Mouse (Mus musculus): Measurements from ENCODE around the gene Nek1. TPM values are rescaled to one million over a fixed set of nuclear protein-coding genes. Genes with fewer than 3 reads are reported as not detected.

Gene Nek1
- polyA plus RNA-seq, 1 experiment from 2014 or later, result 4.4 TPM

- ATAC-seq (no peak), DNase-seq (no peak)
- Histone ChIP-seq H3K4me2 (ENCODE audit: low read depth, low read length) (no peak overlapping the region), H3K4me1 (ENCODE audit: insufficient read depth) (no peaks in the 10 kb centered on the region), H3K9me3 (ENCODE audit: low read length) (no peaks in the 10 kb centered on the region), H3K36me3 (replicated peaks; ENCODE audit: insufficient read depth, low read length) (no peaks in the 10 kb centered on the region), H3K27ac (ENCODE audit: low read depth) (no peak overlapping the region), H3K9ac (replicated peaks) (no peak overlapping the region), H3K27me3 (ENCODE audit: insufficient read depth, low read length) (no peaks in the 10 kb centered on the region), H3K4me3 (ENCODE audit: low read depth, low read length) (no peak overlapping the region)
- WGBS (ENCODE audit: insufficient replicate concordance), result 58% methylated on average over 4 of the region's 4 CpGs
- TF ChIP-seq EP300 (IDR thresholded peaks at IDR 0.05; ENCODE audit: low read depth) (no peak), CTCF (IDR thresholded peaks at IDR 0.05; ENCODE audit: low read depth) (no peak)
These were observed 157.6 kb downstream of the Nek1 start for GRCm38 (mm10) chr8:61150596-61150995.

GRCm38 (mm10) chr8:61156406-61156805 is 163.4 kb downstream of the Nek1 start:
- WGBS (ENCODE audit: insufficient replicate concordance), result 43% methylated on average over 1 of the region's 1 CpGs

GRCm38 (mm10) chr8:61158540-61158939 is 165.5 kb downstream of the Nek1 start:
- H3K27me3 ChIP-seq (ENCODE audit: insufficient read depth, low read length), result no peaks in the 10 kb centered on the region
- ATAC-seq, result no peak
- TF ChIP-seq EP300 (IDR thresholded peaks at IDR 0.05; ENCODE audit: low read depth) (no peak), CTCF (IDR thresholded peaks at IDR 0.05; ENCODE audit: low read depth) (no peak)
- H3K36me3 ChIP-seq (replicated peaks; ENCODE audit: insufficient read depth, low read length), result no peaks in the 10 kb centered on the region
- no peak overlapping the region for H3K4me3 ChIP-seq (ENCODE audit: low read depth, low read length)
- H3K9me3 ChIP-seq (ENCODE audit: low read length), result no peaks in the 10 kb centered on the region
- 70% methylated on average over 3 of the region's 3 CpGs for WGBS (ENCODE audit: insufficient replicate concordance)
- no peak overlapping the region for H3K9ac ChIP-seq (replicated peaks)
- H3K4me1 ChIP-seq (ENCODE audit: insufficient read depth), result no peaks in the 10 kb centered on the region
- no peak overlapping the region for H3K4me2 ChIP-seq (ENCODE audit: low read depth, low read length)
- H3K27ac ChIP-seq (ENCODE audit: low read depth), result no peak overlapping the region
- DNase-seq, result no peak

More at GRCm38 (mm10) chr8:61156406-61156805, 163.4 kb downstream of the Nek1 start:
- H3K4me2 ChIP-seq (ENCODE audit: low read depth, low read length), result no peak overlapping the region
- no peak for ATAC-seq
- H3K27me3 ChIP-seq (ENCODE audit: insufficient read depth, low read length), result no peaks in the 10 kb centered on the region
- H3K4me3 ChIP-seq (ENCODE audit: low read depth, low read length), result no peak overlapping the region
- DNase-seq, result no peak
- no peaks in the 10 kb centered on the region for H3K36me3 ChIP-seq (replicated peaks; ENCODE audit: insufficient read depth, low read length)
- no peak overlapping the region for H3K9ac ChIP-seq (replicated peaks)
- TF ChIP-seq CTCF (IDR thresholded peaks at IDR 0.05; ENCODE audit: low read depth), result no peak
- TF ChIP-seq EP300 (IDR thresholded peaks at IDR 0.05; ENCODE audit: low read depth), result no peak
- no peak overlapping the region for H3K27ac ChIP-seq (ENCODE audit: low read depth)
- no peaks in the 10 kb centered on the region for H3K9me3 ChIP-seq (ENCODE audit: low read length)
- no peaks in the 10 kb centered on the region for H3K4me1 ChIP-seq (ENCODE audit: insufficient read depth)

GRCm38 (mm10) chr8:61161461-61162185 is 168.6 kb downstream of the Nek1 start:
- Histone ChIP-seq H3K9me3 (ENCODE audit: low read length) (no peaks in the 10 kb centered on the region), H3K27ac (ENCODE audit: low read depth) (no peak overlapping the region), H3K4me3 (ENCODE audit: low read depth, low read length) (no peak overlapping the region), H3K4me2 (ENCODE audit: low read depth, low read length) (no peak overlapping the region), H3K4me1 (ENCODE audit: insufficient read depth) (no peaks in the 10 kb centered on the region), H3K9ac (replicated peaks) (no peak overlapping the region), H3K27me3 (ENCODE audit: insufficient read depth, low read length) (no peaks in the 10 kb centered on the region), H3K36me3 (replicated peaks; ENCODE audit: insufficient read depth, low read length) (no peaks in the 10 kb centered on the region)
- WGBS (ENCODE audit: insufficient replicate concordance), result 78% methylated on average over 6 of the region's 6 CpGs
- ATAC-seq (no peak), DNase-seq (no peak)
- TF ChIP-seq CTCF (IDR thresholded peaks at IDR 0.05; ENCODE audit: low read depth), result no peak
- TF ChIP-seq EP300 (IDR thresholded peaks at IDR 0.05; ENCODE audit: low read depth), result no peak

- Histone ChIP-seq H3K9me3 (ENCODE audit: low read length) (no peaks in the 10 kb centered on the region), H3K36me3 (replicated peaks; ENCODE audit: insufficient read depth, low read length) (no peaks in the 10 kb centered on the region), H3K4me2 (ENCODE audit: low read depth, low read length) (no peak overlapping the region), H3K4me1 (ENCODE audit: insufficient read depth) (no peaks in the 10 kb centered on the region), H3K27me3 (ENCODE audit: insufficient read depth, low read length) (no peaks in the 10 kb centered on the region), H3K4me3 (ENCODE audit: low read depth, low read length) (no peak overlapping the region), H3K27ac (ENCODE audit: low read depth) (no peak overlapping the region), H3K9ac (replicated peaks) (no peak overlapping the region)
- 45% methylated on average over 1 of the region's 1 CpGs for WGBS (ENCODE audit: insufficient replicate concordance)
- TF ChIP-seq CTCF (IDR thresholded peaks at IDR 0.05; ENCODE audit: low read depth) (no peak), EP300 (IDR thresholded peaks at IDR 0.05; ENCODE audit: low read depth) (no peak)
- DNase-seq, result no peak
- ATAC-seq, result peak; percentile 53; the same call in 1 of the 2 replicates
These were observed 169.2 kb downstream of the Nek1 start for GRCm38 (mm10) chr8:61162186-61162566.

GRCm38 (mm10) chr8:61171546-61171945 is 178.6 kb downstream of the Nek1 start:
- Histone ChIP-seq H3K27ac (ENCODE audit: low read depth) (no peak overlapping the region), H3K4me1 (ENCODE audit: insufficient read depth) (no peaks in the 10 kb centered on the region), H3K36me3 (replicated peaks; ENCODE audit: insufficient read depth, low read length) (no peaks in the 10 kb centered on the region), H3K9ac (replicated peaks) (no peak overlapping the region), H3K27me3 (ENCODE audit: insufficient read depth, low read length) (no peaks in the 10 kb centered on the region), H3K9me3 (ENCODE audit: low read length) (no peaks in the 10 kb centered on the region), H3K4me3 (ENCODE audit: low read depth, low read length) (no peak overlapping the region), H3K4me2 (ENCODE audit: low read depth, low read length) (no peak overlapping the region)
- TF ChIP-seq CTCF (IDR thresholded peaks at IDR 0.05; ENCODE audit: low read depth) (no peak), EP300 (IDR thresholded peaks at IDR 0.05; ENCODE audit: low read depth) (no peak)
- DNase-seq, result no peak
- no peak for ATAC-seq
- WGBS (ENCODE audit: insufficient replicate concordance), result 67% methylated on average over 3 of the region's 3 CpGs
